Mouse (Mus musculus) heart, embryonic 11.5 days (tissue): Measurements from ENCODE around the gene Capzb. TPM values are rescaled to one million over a fixed set of nuclear protein-coding genes. Genes with fewer than 3 reads are reported as not detected.

Experiments
- ATAC-seq: fragments of 200-750 bp; cut with Nextera tagmentation; replicated peaks from 2 replicates; pipeline ENCODE4 v1.8.0; 2017; ENCODE audit warnings: moderate library complexity; ENCODE audit not compliant: insufficient number of reproducible peaks, low FRiP score, low TSS enrichment
- H3K27ac ChIP-seq: fragments of 300-500 bp; sonication (generic); 2 replicates; pipeline ENCODE4 v1.5.1; 2014; ENCODE audit warnings: mild to moderate bottlenecking, low read depth, low read length
- H3K27me3 ChIP-seq: fragments of 300-500 bp; sonication (generic); 2 replicates; pipeline ENCODE4 v1.6.1; 2014; ENCODE audit warnings: mild to moderate bottlenecking, low read length, mixed read lengths; ENCODE audit not compliant: control insufficient read depth, insufficient read depth
- H3K36me3 ChIP-seq: fragments of 300-500 bp; sonication (generic); 2 replicates; pipeline ENCODE4 v1.6.1; 2014; ENCODE audit warnings: mild to moderate bottlenecking, low read length, moderate library complexity, mixed read lengths; ENCODE audit not compliant: control insufficient read depth, insufficient read depth
- H3K4me1 ChIP-seq: fragments of 300-500 bp; sonication (generic); 2 replicates; pipeline ENCODE4 v1.6.1; 2014; ENCODE audit warnings: low read length; ENCODE audit not compliant: control insufficient read depth, insufficient read depth
- H3K4me2 ChIP-seq: fragments of 300-500 bp; sonication (generic); 2 replicates; pipeline ENCODE4 v1.6.1; 2014; ENCODE audit warnings: mild to moderate bottlenecking, moderate library complexity
- H3K4me3 ChIP-seq: fragments of 300-500 bp; sonication (generic); 2 replicates; pipeline ENCODE4 v1.5.1; 2014; ENCODE audit warnings: low read depth, low read length
- H3K9ac ChIP-seq: fragments of 300-500 bp; sonication (generic); 2 replicates; pipeline ENCODE4 v1.6.1; 2014; ENCODE audit warnings: mild to moderate bottlenecking, low read depth, low read length, moderate library complexity
- H3K9me3 ChIP-seq: fragments of 300-500 bp; sonication (generic); replicated peaks from 2 replicates; pipeline ENCODE4 v1.6.1; 2016; ENCODE audit warnings: low read length; ENCODE audit not compliant: control insufficient read depth
- WGBS: fragments of 180-500 bp; shearing (Covaris S2); extraction: QIAGEN DNeasy Blood & Tissue Kit; methylation state at CpG from one replicate; pipeline ENCODE4 v1.1.7; 2014; ENCODE audit not compliant: insufficient replicate concordance; 5-methylcytosine and 5-hydroxymethylcytosine counted together
- polyA plus RNA-seq: library from polyadenylated mRNA; unstranded; fragments of >200 nt; fragmentation: Nextera tagmentation; extraction: Ambion mirVana; gene quantifications from 2 replicates; pipeline ENCODE4 v1.2.1, GENCODE M21; 2014

Capzb gene
- polyA plus RNA-seq, 1 experiment from 2014 or later: 319 TPM

- Histone ChIP-seq H3K4me2 (peak overlapping the region; percentile 12; the same call in 1 of the 2 replicates), H3K4me3 (no peak overlapping the region), H3K27me3 (no peaks in the 10 kb centered on the region), H3K9ac (no peak overlapping the region), H3K36me3 (no peaks in the 10 kb centered on the region; the same call in none of the 2 replicates), H3K27ac (peak overlapping the region; percentile 75), H3K9me3 (no peaks in the 10 kb centered on the region), H3K4me1 (peaks cover 50% of the 10 kb centered on the region)
- 40% methylated on average over 7 of the region's 7 CpGs for WGBS
- no peak for ATAC-seq
Measured at GRCm38 (mm10) chr4:139242607-139242955, 49.9 kb downstream of the Capzb start.

- Histone ChIP-seq H3K9me3 (no peaks in the 10 kb centered on the region), H3K4me3 (no peak overlapping the region), H3K4me2 (no peak overlapping the region), H3K4me1 (peaks cover 56% of the 10 kb centered on the region), H3K9ac (no peak overlapping the region), H3K27me3 (no peaks in the 10 kb centered on the region), H3K27ac (no peak overlapping the region), H3K36me3 (no peaks in the 10 kb centered on the region; the same call in none of the 2 replicates)
- WGBS: 85% methylated on average over 3 of the region's 3 CpGs
- no peak for ATAC-seq
Measured at GRCm38 (mm10) chr4:139244176-139244575, 51.5 kb downstream of the Capzb start.

GRCm38 (mm10) chr4:139244766-139245165 is 52.1 kb downstream of the Capzb start:
- no peak for ATAC-seq
- Histone ChIP-seq H3K36me3 (no peaks in the 10 kb centered on the region; the same call in none of the 2 replicates), H3K4me2 (no peak overlapping the region), H3K9ac (no peak overlapping the region), H3K27me3 (no peaks in the 10 kb centered on the region), H3K4me1 (peaks cover 62% of the 10 kb centered on the region), H3K4me3 (no peak overlapping the region), H3K27ac (no peak overlapping the region), H3K9me3 (no peaks in the 10 kb centered on the region)
- WGBS: 82% methylated on average over 6 of the region's 6 CpGs

GRCm38 (mm10) chr4:139245534-139245933 is 52.8 kb downstream of the Capzb start:
- no peak overlapping the region for H3K4me2 ChIP-seq
- no peak for ATAC-seq
- H3K27ac ChIP-seq: no peak overlapping the region
- no peaks in the 10 kb centered on the region for H3K9me3 ChIP-seq
- H3K9ac ChIP-seq: 0 out of 2 replicates have a peak overlapping the region, but pooled peaks have one; percentile 22
- 91% methylated on average over 2 of the region's 2 CpGs for WGBS
- no peaks in the 10 kb centered on the region for H3K27me3 ChIP-seq
- no peaks in the 10 kb centered on the region; the same call in 1 of the 2 replicates for H3K36me3 ChIP-seq
- H3K4me1 ChIP-seq: peaks cover 69% of the 10 kb centered on the region
- H3K4me3 ChIP-seq: no peak overlapping the region

- Histone ChIP-seq H3K9me3 (no peaks in the 10 kb centered on the region), H3K4me2 (no peak overlapping the region), H3K4me3 (no peak overlapping the region), H3K9ac (no peak overlapping the region), H3K36me3 (no peaks in the 10 kb centered on the region; the same call in 1 of the 2 replicates), H3K27ac (0 out of 2 replicates have a peak overlapping the region, but pooled peaks have one; percentile 35), H3K4me1 (peaks cover 77% of the 10 kb centered on the region), H3K27me3 (no peaks in the 10 kb centered on the region)
- 63% methylated on average over 7 of the region's 7 CpGs for WGBS
- ATAC-seq: no peak
Measured at GRCm38 (mm10) chr4:139246130-139246877, 53.6 kb downstream of the Capzb start.

- Histone ChIP-seq H3K4me2 (no peak overlapping the region), H3K36me3 (no peaks in the 10 kb centered on the region), H3K9me3 (no peaks in the 10 kb centered on the region), H3K4me3 (no peak overlapping the region), H3K9ac (no peak overlapping the region), H3K4me1 (peaks cover 71% of the 10 kb centered on the region), H3K27me3 (no peaks in the 10 kb centered on the region), H3K27ac (no peak overlapping the region)
- no peak for ATAC-seq
- 73% methylated on average over 7 of the region's 7 CpGs for WGBS
Measured at GRCm38 (mm10) chr4:139247966-139248365, 55.3 kb downstream of the Capzb start.

GRCm38 (mm10) chr4:139248736-139249135 is 56.0 kb downstream of the Capzb start:
- H3K4me2 ChIP-seq: no peak overlapping the region
- ATAC-seq: no peak
- no peak overlapping the region for H3K4me3 ChIP-seq
- H3K9ac ChIP-seq: no peak overlapping the region
- no peaks in the 10 kb centered on the region for H3K36me3 ChIP-seq
- no peak overlapping the region; the same call in 1 of the 2 replicates for H3K27ac ChIP-seq
- peaks cover 65% of the 10 kb centered on the region for H3K4me1 ChIP-seq
- H3K27me3 ChIP-seq: no peaks in the 10 kb centered on the region
- 90% methylated on average over 5 of the region's 5 CpGs for WGBS
- no peaks in the 10 kb centered on the region for H3K9me3 ChIP-seq

- no peaks in the 10 kb centered on the region for H3K9me3 ChIP-seq
- no peaks in the 10 kb centered on the region for H3K27me3 ChIP-seq
- H3K9ac ChIP-seq: no peak overlapping the region
- no peak overlapping the region for H3K4me2 ChIP-seq
- H3K4me1 ChIP-seq: peaks cover 65% of the 10 kb centered on the region
- no peak for ATAC-seq
- H3K27ac ChIP-seq: 0 out of 2 replicates have a peak overlapping the region, but pooled peaks have one; percentile 10
- no peaks in the 10 kb centered on the region for H3K36me3 ChIP-seq
- H3K4me3 ChIP-seq: no peak overlapping the region
- 38% methylated on average over 5 of the region's 5 CpGs for WGBS
Measured at GRCm38 (mm10) chr4:139250043-139250442, 57.3 kb downstream of the Capzb start.

GRCm38 (mm10) chr4:139250886-139251285 is 58.2 kb downstream of the Capzb start:
- Histone ChIP-seq H3K4me1 (peaks cover 60% of the 10 kb centered on the region), H3K4me3 (no peak overlapping the region), H3K36me3 (no peaks in the 10 kb centered on the region), H3K9ac (no peak overlapping the region), H3K4me2 (no peak overlapping the region), H3K27ac (no peak overlapping the region), H3K9me3 (no peaks in the 10 kb centered on the region), H3K27me3 (no peaks in the 10 kb centered on the region)
- WGBS: 39% methylated on average over 8 of the region's 8 CpGs
- ATAC-seq: no peak
